Mouse (Mus musculus) hindbrain, embryonic 12.5 days (tissue): ENCODE data around the gene Kif20b. TPM values are rescaled to one million over a fixed set of nuclear protein-coding genes. Genes with fewer than 3 reads are reported as not detected.

ENCODE experiments used
- ATAC-seq: fragments of 200-750 bp; cut with Nextera tagmentation; 2 replicates; pipeline ENCODE4 v1.8.0; 2017; ENCODE audit warnings: moderate TSS enrichment; ENCODE audit not compliant: low FRiP score
- H3K27ac ChIP-seq: fragments of 300-500 bp; sonication (generic); 2 replicates; pipeline ENCODE4 v1.5.1; 2016; ENCODE audit warnings: mild to moderate bottlenecking
- H3K27me3 ChIP-seq: fragments of 300-500 bp; sonication (generic); 2 replicates; pipeline ENCODE4 v1.6.1; 2016; ENCODE audit warnings: mild to moderate bottlenecking
- H3K36me3 ChIP-seq: fragments of 300-500 bp; sonication (generic); 2 replicates; pipeline ENCODE4 v1.6.1; 2016; ENCODE audit warnings: mild to moderate bottlenecking
- H3K4me1 ChIP-seq: fragments of 300-500 bp; sonication (generic); 2 replicates; pipeline ENCODE4 v1.6.1; 2016
- H3K4me2 ChIP-seq: fragments of 300-500 bp; sonication (generic); replicated peaks from 2 replicates; pipeline ENCODE4 v1.6.1; 2016; ENCODE audit warnings: mild to moderate bottlenecking
- H3K4me3 ChIP-seq: fragments of 300-500 bp; sonication (generic); 2 replicates; pipeline ENCODE4 v1.5.1; 2016; ENCODE audit warnings: mild to moderate bottlenecking
- H3K9ac ChIP-seq: fragments of 300-500 bp; sonication (generic); 2 replicates; pipeline ENCODE4 v1.6.1; 2016; ENCODE audit warnings: mild to moderate bottlenecking, moderate library complexity
- H3K9me3 ChIP-seq: fragments of 300-500 bp; sonication (generic); replicated peaks from 2 replicates; pipeline ENCODE4 v1.6.1; 2016; ENCODE audit warnings: mild to moderate bottlenecking
- whole genome bisulfite sequencing: fragments of 180-500 bp; shearing (Covaris S2); methylation state at CpG from one replicate; pipeline ENCODE4 v1.1.7; 2016; 5-methylcytosine and 5-hydroxymethylcytosine counted together
- microRNA counts: library from miRNA; unstranded; fragments of <30 nt; microRNA quantifications from one replicate; lab custom pipeline; 2017
- microRNA-seq: library from miRNA; unstranded; fragments of <30 nt; microRNA quantifications from one replicate; pipeline ENCODE4, GENCODE M21; 2017
- polyA plus RNA-seq: library from polyadenylated mRNA; unstranded; fragments of >200 nt; fragmentation: Nextera tagmentation; extraction: Ambion mirVana; gene quantifications from 2 replicates; pipeline ENCODE4 v1.2.1, GENCODE M21; 2016

Kif20b gene
- polyA plus RNA-seq, 1 experiment from 2014 or later, result 39.7 TPM

- Histone ChIP-seq H3K36me3 (peaks cover 30% of the 10 kb centered on the region), H3K9ac (no peak overlapping the region), H3K27me3 (no peaks in the 10 kb centered on the region), H3K9me3 (no peaks in the 10 kb centered on the region), H3K27ac (no peak overlapping the region), H3K4me2 (no peak overlapping the region), H3K4me3 (no peak overlapping the region), H3K4me1 (no peaks in the 10 kb centered on the region)
- 95% methylated on average over 1 of the region's 1 CpGs for WGBS
- ATAC-seq, result no peak
Measured at GRCm38 (mm10) chr19:34947206-34947605, 25.0 kb downstream of the Kif20b start.

DNA sequence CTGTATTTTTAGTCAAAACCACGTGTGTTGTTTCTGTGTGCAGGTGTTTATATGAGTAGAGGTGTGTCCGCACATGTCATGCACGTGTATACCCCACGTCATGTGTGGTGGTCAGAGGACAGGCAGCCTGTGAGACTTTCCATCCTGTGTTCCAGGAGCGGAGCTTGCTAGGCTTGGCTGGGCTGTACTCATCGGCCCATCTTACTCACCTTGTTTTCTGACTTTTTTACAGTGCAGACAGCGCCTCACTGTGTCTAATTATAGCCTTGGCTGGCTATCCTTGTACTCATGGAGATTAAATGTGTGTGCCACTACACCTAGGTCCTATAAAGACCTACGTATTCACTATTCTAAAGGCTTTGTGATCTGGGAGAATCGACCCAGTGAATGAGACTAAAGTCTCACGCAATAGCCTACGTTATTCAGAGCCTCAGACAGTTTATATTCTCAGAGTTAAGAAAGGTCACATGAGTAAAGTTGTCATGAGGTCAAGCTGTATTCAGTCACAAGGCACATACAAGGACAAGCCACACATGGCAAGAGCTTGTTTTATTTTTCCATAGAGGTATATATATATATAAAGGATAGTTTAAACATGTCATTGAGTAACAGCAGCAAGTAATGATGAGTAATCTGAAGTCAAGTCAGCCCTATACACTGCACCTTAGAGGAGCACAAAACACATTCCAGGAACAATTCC is 31.8 kb downstream of the Kif20b start:
- no peaks in the 10 kb centered on the region for H3K27me3 ChIP-seq
- ATAC-seq, result no peak
- no peaks in the 10 kb centered on the region for H3K4me1 ChIP-seq
- no peak overlapping the region for H3K9ac ChIP-seq
- no peak overlapping the region for H3K4me2 ChIP-seq
- WGBS, result 95% methylated on average over 11 of the region's 11 CpGs
- H3K27ac ChIP-seq, result no peak overlapping the region
- H3K4me3 ChIP-seq, result no peak overlapping the region
- H3K36me3 ChIP-seq, result peaks cover 32% of the 10 kb centered on the region
- no peaks in the 10 kb centered on the region for H3K9me3 ChIP-seq

DNA sequence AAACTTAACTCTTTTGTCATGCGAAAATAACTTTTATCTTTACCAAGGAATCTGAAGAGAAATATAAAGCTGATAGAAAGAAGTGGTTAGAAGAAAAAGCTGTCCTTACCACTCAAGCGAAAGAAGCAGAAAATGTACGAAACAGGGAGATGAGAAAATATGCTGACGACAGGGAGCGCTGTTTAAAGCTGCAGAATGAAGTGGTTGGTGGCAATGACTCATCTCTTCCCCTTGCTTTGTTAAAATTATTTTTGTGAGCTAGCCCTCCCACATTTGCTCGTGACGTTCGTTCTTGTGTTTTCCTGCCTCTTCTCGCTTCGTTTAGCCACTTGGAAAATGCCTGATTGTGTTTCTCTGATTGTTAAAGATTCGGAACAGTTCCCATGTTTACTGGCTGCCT is 37.2 kb downstream of the Kif20b start:
- 88% methylated on average over 11 of the region's 11 CpGs for WGBS
- Histone ChIP-seq H3K4me2 (no peak overlapping the region), H3K27me3 (no peaks in the 10 kb centered on the region), H3K27ac (no peak overlapping the region), H3K4me1 (no peaks in the 10 kb centered on the region), H3K4me3 (no peak overlapping the region), H3K36me3 (peaks cover 20% of the 10 kb centered on the region), H3K9me3 (no peaks in the 10 kb centered on the region), H3K9ac (no peak overlapping the region)
- ATAC-seq, result no peak

GRCm38 (mm10) chr19:34984742-34985141 is 62.6 kb downstream of the Kif20b start:
- no peak overlapping the region for H3K9ac ChIP-seq
- H3K9me3 ChIP-seq, result no peaks in the 10 kb centered on the region
- H3K4me1 ChIP-seq, result no peaks in the 10 kb centered on the region
- H3K4me2 ChIP-seq, result no peak overlapping the region
- no peaks in the 10 kb centered on the region for H3K27me3 ChIP-seq
- H3K36me3 ChIP-seq, result no peaks in the 10 kb centered on the region
- no peak; the same call in 1 of the 2 replicates for ATAC-seq
- H3K27ac ChIP-seq, result no peak overlapping the region
- WGBS, result 72% methylated on average over 2 of the region's 2 CpGs
- no peak overlapping the region for H3K4me3 ChIP-seq

- Histone ChIP-seq H3K27ac (no peak overlapping the region), H3K4me2 (no peak overlapping the region), H3K36me3 (no peaks in the 10 kb centered on the region), H3K9ac (no peak overlapping the region), H3K4me1 (no peaks in the 10 kb centered on the region), H3K27me3 (no peaks in the 10 kb centered on the region), H3K9me3 (no peaks in the 10 kb centered on the region), H3K4me3 (no peak overlapping the region)
- no peak for ATAC-seq
- WGBS, result 79% methylated on average over 4 of the region's 4 CpGs
Measured at GRCm38 (mm10) chr19:34990443-34990842, 68.3 kb downstream of the Kif20b start.

DNA sequence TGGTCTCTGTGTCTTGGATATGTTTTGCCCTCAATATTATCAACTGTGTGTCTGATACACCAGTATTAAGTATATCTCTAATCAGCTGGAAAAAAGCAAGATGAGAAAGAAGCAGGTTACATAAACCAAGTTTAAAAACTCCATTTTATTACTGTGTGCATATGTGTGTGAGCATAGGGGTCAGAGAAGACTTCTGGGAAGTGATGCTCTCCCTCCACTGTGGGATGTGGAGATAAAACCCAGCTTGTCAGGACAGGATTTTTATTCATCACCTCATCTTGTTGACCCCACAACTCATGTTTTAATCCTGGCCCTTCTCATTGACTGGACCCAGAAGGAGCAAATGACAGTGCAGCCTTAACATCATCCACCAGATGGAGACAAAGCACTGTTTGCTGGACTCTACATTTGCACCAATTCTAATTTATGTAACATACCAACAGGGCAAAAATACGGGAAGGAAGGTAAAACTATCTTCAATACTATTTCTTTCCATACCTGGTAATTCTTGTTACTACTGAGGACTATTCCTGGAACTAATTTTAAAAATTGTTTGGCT is 70.9 kb downstream of the Kif20b start:
- H3K36me3 ChIP-seq, result no peaks in the 10 kb centered on the region
- ATAC-seq, result peak; percentile 78
- no peaks in the 10 kb centered on the region for H3K4me1 ChIP-seq
- 41% methylated on average over 1 of the region's 1 CpGs for WGBS
- H3K9ac ChIP-seq, result no peak overlapping the region
- no peaks in the 10 kb centered on the region for H3K27me3 ChIP-seq
- no peak overlapping the region for H3K4me3 ChIP-seq
- H3K27ac ChIP-seq, result no peak overlapping the region
- no peaks in the 10 kb centered on the region for H3K9me3 ChIP-seq
- H3K4me2 ChIP-seq, result no peak overlapping the region

GRCm38 (mm10) chr19:35015058-35015457 is 92.9 kb downstream of the Kif20b start:
- WGBS, result 64% methylated on average over 3 of the region's 3 CpGs
- no peaks in the 10 kb centered on the region for H3K4me1 ChIP-seq
- H3K4me3 ChIP-seq, result no peak overlapping the region
- H3K9ac ChIP-seq, result no peak overlapping the region
- no peak overlapping the region for H3K27ac ChIP-seq
- H3K36me3 ChIP-seq, result no peaks in the 10 kb centered on the region
- no peaks in the 10 kb centered on the region for H3K9me3 ChIP-seq
- ATAC-seq, result no peak
- no peak overlapping the region for H3K4me2 ChIP-seq
- no peaks in the 10 kb centered on the region for H3K27me3 ChIP-seq

GRCm38 (mm10) chr19:35017474-35018208 is 95.5 kb downstream of the Kif20b start:
- no peak overlapping the region for H3K27ac ChIP-seq
- no peaks in the 10 kb centered on the region for H3K27me3 ChIP-seq
- no peak for ATAC-seq
- 65% methylated on average over 4 of the region's 4 CpGs for WGBS
- no peak overlapping the region for H3K4me3 ChIP-seq
- no peaks in the 10 kb centered on the region for H3K9me3 ChIP-seq
- no peak overlapping the region for H3K9ac ChIP-seq
- no peaks in the 10 kb centered on the region for H3K4me1 ChIP-seq
- H3K36me3 ChIP-seq, result no peaks in the 10 kb centered on the region
- no peak overlapping the region for H3K4me2 ChIP-seq

GRCm38 (mm10) chr19:35018209-35018581 is 96.0 kb downstream of the Kif20b start:
- Histone ChIP-seq H3K9me3 (no peaks in the 10 kb centered on the region), H3K36me3 (no peaks in the 10 kb centered on the region), H3K27ac (no peak overlapping the region), H3K4me3 (no peak overlapping the region), H3K4me2 (no peak overlapping the region), H3K9ac (no peak overlapping the region), H3K4me1 (no peaks in the 10 kb centered on the region), H3K27me3 (no peaks in the 10 kb centered on the region)
- 84% methylated on average over 4 of the region's 4 CpGs for whole genome bisulfite sequencing
- no peak for ATAC-seq

MicroRNAs encoded within 50 kb of the gene (microRNA counts, 519-probe panel; counts per million panel counts)
- 470 counts per million, percentile 58 among the panel's probes with 10 or more counts for microRNA mmu-miR-1950 (lab: Ali Mortazavi, UCI)

Small RNA genes within 50 kb of the gene (microRNA-seq; reads per million reads assigned to microRNA genes)
- gene Mir1950, result not detected

Other genes with a start within 250 kb of the Kif20b start
- gene Slc16a12, start 175.1 kb upstream of the Kif20b start, polyA plus RNA-seq, result 2.5 and 3.3 TPM in 2 replicates
- 8.5 and 8.6 TPM in 2 replicates for gene Pank1, start 42.9 kb upstream of the Kif20b start, polyA plus RNA-seq